Mouse (Mus musculus) embryonic facial prominence, embryonic 13.5 days (tissue): ENCODE measurements at regions not wholly inside any gene's neighbourhood (a gene's known extent, or its start where the extent isn't known, plus 50 kb on each side); places are given as distances from the start of the nearest gene placed in this dataset.

Experiments used
- ATAC-seq: fragments of 200-750 bp; cut with Nextera tagmentation; 2 replicates; pipeline ENCODE4 v1.8.0; 2017; ENCODE audit warnings: low read depth; ENCODE audit not compliant: insufficient number of reproducible peaks, insufficient read depth, low FRiP score, low TSS enrichment
- H3K27ac ChIP-seq: fragments of 300-500 bp; sonication (generic); 2 replicates; pipeline ENCODE4 v1.5.1; 2015; ENCODE audit warnings: moderate library complexity, mild to moderate bottlenecking, inconsistent platforms
- H3K27me3 ChIP-seq: fragments of 300-500 bp; sonication (generic); 2 replicates; pipeline ENCODE4 v1.6.1; 2015; ENCODE audit warnings: mild to moderate bottlenecking, inconsistent platforms
- H3K36me3 ChIP-seq: fragments of 300-500 bp; sonication (generic); 2 replicates; pipeline ENCODE4 v1.6.1; 2015; ENCODE audit warnings: mild to moderate bottlenecking, inconsistent platforms
- H3K4me1 ChIP-seq: fragments of 300-500 bp; sonication (generic); 2 replicates; pipeline ENCODE4 v1.6.1; 2015; ENCODE audit warnings: inconsistent platforms
- H3K4me2 ChIP-seq: fragments of 300-500 bp; sonication (generic); 2 replicates; pipeline ENCODE4 v1.6.1; 2015; ENCODE audit warnings: moderate library complexity, mild to moderate bottlenecking, inconsistent platforms
- H3K4me3 ChIP-seq: fragments of 300-500 bp; sonication (generic); 2 replicates; pipeline ENCODE4 v1.5.1; 2015; ENCODE audit warnings: mild to moderate bottlenecking, inconsistent platforms
- H3K9ac ChIP-seq: fragments of 300-500 bp; sonication (generic); 2 replicates; pipeline ENCODE4 v1.6.1; 2015; ENCODE audit warnings: mild to moderate bottlenecking, inconsistent platforms
- H3K9me3 ChIP-seq: fragments of 300-500 bp; sonication (generic); 2 replicates; pipeline ENCODE4 v1.6.1; 2016; ENCODE audit warnings: inconsistent platforms
- WGBS: fragments of 180-500 bp; shearing (Covaris S2); methylation state at CpG from one replicate; pipeline ENCODE4 v1.1.7; 2015; ENCODE audit warnings: mixed read lengths; 5-methylcytosine and 5-hydroxymethylcytosine counted together

DNA sequence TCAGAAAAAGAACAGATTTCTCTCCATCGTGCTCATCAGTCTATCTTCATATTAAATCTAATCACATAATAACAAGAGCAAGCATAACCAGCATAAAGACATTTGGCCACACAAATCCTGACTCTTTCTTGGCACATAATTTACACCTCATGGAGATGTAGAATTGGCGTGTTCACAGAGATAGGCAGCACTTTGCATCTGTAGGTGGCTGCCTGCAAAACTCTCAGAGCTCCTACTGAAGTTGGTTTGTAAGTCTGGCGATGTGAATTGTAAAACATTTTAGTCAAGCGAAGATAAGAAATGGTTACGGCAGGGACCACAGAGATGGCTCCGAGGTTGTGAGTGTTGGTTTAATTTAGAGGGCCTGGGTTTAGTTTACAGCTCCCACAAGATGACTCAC, 419.0 kb downstream of the Adamts20 start:
- no peak overlapping the region for H3K27ac ChIP-seq
- no peaks in the 10 kb centered on the region; the same call in 1 of the 2 replicates for H3K9me3 ChIP-seq
- WGBS: 89% methylated on average over 6 of the region's 6 CpGs

DNA sequence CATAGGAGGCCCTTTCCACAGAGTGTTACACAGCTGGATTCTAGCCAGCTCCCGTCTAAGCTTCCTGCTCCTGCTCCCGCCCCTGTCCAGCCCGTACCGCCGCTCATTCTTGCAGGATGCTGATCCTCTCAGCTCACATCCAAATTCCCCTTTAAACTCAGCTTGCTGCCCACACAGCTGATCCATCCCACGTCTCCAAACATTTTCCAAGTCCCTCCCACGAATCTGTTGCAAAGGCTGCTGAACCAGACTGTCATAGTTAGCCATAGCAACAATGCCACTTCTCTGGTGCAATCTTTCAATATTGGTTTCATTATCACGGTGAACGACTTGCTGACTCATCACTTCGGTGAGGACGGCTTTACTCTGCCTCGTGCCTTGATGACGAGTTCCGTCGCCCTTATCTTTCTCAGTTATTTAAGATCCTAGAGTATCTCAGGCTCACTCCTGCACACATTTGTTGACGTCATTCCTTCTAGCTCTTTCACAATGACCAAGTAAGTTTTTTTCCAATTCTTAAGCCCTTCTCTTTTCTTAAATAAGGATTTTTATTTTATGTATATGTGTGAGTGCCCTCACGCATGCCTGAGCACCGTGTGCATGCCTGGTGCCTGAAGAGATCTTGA, 420.0 kb downstream of the Adamts20 start:
- no peaks in the 10 kb centered on the region; the same call in 1 of the 2 replicates for H3K9me3 ChIP-seq
- H3K4me1 ChIP-seq: peaks cover 9% of the 10 kb centered on the region; the same call in 1 of the 2 replicates
- no peaks in the 10 kb centered on the region for H3K27me3 ChIP-seq
- no peak overlapping the region for H3K4me3 ChIP-seq
- ATAC-seq: no peak
- no peaks in the 10 kb centered on the region for H3K36me3 ChIP-seq
- H3K27ac ChIP-seq: no peak overlapping the region
- 80% methylated on average over 18 of the region's 18 CpGs for WGBS
- H3K4me2 ChIP-seq: no peak overlapping the region
- H3K9ac ChIP-seq: no peak overlapping the region

More for the DNA sequence above, 419.0 kb downstream of the Adamts20 start:
- H3K4me1 ChIP-seq: peaks cover 12% of the 10 kb centered on the region; the same call in 1 of the 2 replicates
- no peak overlapping the region for H3K9ac ChIP-seq
- no peak for ATAC-seq
- no peak overlapping the region for H3K4me3 ChIP-seq
- H3K4me2 ChIP-seq: no peak overlapping the region
- H3K27me3 ChIP-seq: no peaks in the 10 kb centered on the region
- H3K36me3 ChIP-seq: no peaks in the 10 kb centered on the region

DNA sequence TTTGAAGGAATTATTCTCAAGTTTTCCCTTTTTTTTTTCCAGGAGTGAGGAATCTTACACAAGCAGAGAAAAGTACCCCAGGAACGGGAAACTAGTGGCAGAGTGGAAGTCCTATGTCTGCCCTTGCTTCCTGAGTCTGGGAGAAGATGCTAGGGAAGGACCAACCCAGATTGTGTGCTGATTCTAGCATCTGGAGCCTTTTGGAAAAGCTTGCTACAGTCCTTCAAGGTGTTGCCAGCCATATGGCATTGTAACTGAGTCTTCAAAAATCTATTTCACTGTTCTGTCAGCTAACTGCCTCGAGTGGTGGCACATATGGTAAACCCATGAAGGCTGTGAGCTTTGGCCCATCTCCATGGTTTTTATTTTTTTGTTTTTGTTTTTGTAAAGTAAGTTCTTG, 432.3 kb downstream of the Adamts20 start:
- WGBS: 67% methylated on average over 2 of the region's 2 CpGs
- H3K9me3 ChIP-seq: peaks cover 4% of the 10 kb centered on the region; the same call in 1 of the 2 replicates
- no peak overlapping the region for H3K4me2 ChIP-seq
- no peak overlapping the region for H3K27ac ChIP-seq
- no peak overlapping the region for H3K9ac ChIP-seq
- no peaks in the 10 kb centered on the region for H3K27me3 ChIP-seq
- H3K36me3 ChIP-seq: no peaks in the 10 kb centered on the region
- no peaks in the 10 kb centered on the region for H3K4me1 ChIP-seq
- no peak overlapping the region for H3K4me3 ChIP-seq
- no peak for ATAC-seq

DNA sequence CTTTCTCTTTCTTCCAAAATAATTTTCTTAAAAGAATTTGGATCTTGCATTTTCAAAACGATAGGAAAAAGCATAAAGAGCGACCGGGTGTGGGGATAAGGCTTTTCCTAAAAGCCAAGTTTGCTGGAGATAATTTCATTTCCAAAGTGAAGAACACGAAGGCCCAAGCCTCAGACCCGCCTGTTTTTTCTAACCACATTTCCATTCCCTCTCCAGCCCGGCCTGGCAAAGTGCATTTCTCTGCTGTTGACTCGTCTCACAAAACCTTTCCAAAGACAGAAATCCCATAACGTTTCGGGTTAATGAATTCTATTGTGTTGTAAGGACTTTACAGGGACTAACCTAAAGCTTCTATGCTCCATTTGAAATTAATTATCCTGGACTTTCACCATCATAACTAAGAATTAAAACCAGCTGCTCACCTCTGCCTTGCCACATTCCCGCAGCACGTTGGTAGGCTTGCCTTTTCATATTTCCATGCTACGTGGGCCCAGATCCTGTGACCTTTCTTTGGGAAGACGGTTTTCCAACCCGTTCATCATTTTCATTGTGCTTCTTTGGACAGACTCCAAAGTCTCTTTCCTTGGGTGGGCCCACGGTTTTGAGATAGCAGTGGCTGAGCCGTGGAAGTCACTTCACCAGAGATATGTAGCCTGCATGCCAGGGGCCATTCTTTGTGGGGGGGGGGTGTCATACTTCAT, 430.5 kb upstream of the Prickle1 start:
- no peak overlapping the region for H3K4me2 ChIP-seq
- no peaks in the 10 kb centered on the region for H3K27me3 ChIP-seq
- no peak overlapping the region for H3K4me3 ChIP-seq
- H3K9me3 ChIP-seq: no peaks in the 10 kb centered on the region
- H3K9ac ChIP-seq: no peak overlapping the region
- peaks cover 23% of the 10 kb centered on the region for H3K4me1 ChIP-seq
- ATAC-seq: no peak
- H3K27ac ChIP-seq: peak overlapping the region; percentile 95
- WGBS: 26% methylated on average over 16 of the region's 16 CpGs
- H3K36me3 ChIP-seq: no peaks in the 10 kb centered on the region

DNA sequence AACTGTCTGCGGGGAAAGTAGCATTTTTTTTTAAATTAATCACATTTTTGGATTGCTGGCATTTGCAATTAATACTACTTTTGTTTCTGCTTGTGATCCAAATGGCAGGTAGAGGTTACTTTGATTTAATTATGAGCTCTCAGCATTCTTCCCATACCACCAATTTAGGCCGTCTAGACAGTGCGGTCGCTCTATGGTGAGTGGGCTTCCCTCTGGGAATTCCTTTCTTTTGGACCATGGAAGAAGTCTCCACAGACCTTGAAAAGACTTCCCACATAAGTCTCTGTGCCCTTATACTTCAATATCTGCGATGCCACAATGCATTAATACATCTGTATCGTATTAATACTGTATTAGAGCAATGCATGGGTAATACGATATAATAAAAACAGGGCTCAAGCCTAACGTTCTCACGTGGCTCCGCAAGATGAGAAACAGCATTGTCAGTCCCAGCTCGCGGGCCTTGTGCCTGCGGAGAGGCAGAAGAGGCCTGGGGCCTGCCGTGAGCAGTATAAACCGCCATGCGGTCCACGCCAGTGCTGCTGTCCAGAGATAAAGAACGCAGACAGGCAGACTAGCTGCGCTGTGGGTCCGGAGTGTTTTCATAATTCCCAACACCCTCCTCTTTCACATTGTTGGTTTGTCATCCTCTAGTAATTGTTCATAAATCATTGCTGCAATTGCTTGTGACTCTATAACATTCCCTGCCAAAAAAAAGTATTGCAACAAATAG, 429.7 kb upstream of the Prickle1 start:
- H3K4me2 ChIP-seq: peak overlapping the region; percentile 26; the same call in 1 of the 2 replicates
- no peak for ATAC-seq
- peak overlapping the region; percentile 95 for H3K27ac ChIP-seq
- H3K4me3 ChIP-seq: no peak overlapping the region
- H3K36me3 ChIP-seq: no peaks in the 10 kb centered on the region
- no peaks in the 10 kb centered on the region for H3K9me3 ChIP-seq
- WGBS: 36% methylated on average over 20 of the region's 20 CpGs
- no peaks in the 10 kb centered on the region for H3K27me3 ChIP-seq
- no peak overlapping the region for H3K9ac ChIP-seq
- H3K4me1 ChIP-seq: peaks cover 23% of the 10 kb centered on the region

DNA sequence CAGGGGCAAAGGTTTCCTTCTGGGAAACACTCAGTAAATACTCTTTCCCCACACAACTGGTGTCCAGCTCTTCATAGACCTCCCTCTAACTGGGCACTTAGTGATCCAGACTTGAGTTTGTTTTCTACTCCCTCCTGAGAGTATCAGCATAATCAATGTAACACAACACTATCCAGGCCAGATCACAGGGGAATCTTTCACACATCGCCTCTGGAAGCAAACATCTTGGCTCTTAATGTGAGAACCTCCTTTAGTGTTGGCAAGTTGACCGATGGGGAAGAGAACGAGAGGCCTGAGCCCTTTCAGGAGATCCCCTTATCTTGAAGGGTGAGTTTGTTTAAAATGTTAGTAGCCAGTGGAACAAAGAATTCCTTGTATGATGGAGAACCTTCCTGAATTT, 429.1 kb upstream of the Prickle1 start:
- Histone ChIP-seq H3K9ac (no peak overlapping the region), H3K4me2 (no peak overlapping the region), H3K4me3 (no peak overlapping the region), H3K36me3 (no peaks in the 10 kb centered on the region), H3K9me3 (no peaks in the 10 kb centered on the region), H3K27me3 (no peaks in the 10 kb centered on the region), H3K4me1 (peaks cover 23% of the 10 kb centered on the region), H3K27ac (peak overlapping the region; percentile 95)
- no peak for ATAC-seq
- WGBS: 64% methylated on average over 3 of the region's 3 CpGs

DNA sequence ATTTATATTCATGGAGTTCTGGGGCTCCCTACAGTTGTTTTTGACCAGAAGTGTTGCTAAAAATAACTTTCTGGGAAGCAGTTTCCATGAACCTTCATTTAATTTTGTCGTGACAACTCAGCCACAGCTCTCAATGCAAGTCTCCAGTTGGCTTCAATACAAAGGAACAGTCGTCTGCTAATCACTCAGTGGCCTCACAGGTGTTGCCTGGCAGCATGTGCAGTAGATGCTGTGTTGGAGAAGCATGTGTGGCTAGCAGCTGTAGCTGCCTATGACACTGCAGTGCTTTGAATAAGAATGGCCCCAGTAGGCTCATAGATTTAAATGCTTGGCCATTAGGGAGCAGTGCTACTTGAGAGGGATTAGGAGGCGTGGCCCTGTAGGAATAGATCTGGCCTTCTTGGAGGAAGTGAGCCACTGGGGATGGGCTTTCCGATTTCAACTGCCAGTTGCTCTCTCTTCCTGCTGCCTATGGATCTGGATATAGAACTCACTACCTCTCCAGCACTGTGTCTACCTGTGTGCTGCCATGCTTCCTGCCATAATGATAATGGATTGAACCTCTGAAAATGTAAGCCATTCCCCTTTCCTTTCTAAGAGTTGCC, 428.5 kb upstream of the Prickle1 start:
- ATAC-seq: no peak
- Histone ChIP-seq H3K27ac (peak overlapping the region; percentile 95), H3K27me3 (no peaks in the 10 kb centered on the region), H3K4me1 (peaks cover 23% of the 10 kb centered on the region), H3K4me3 (no peak overlapping the region), H3K9me3 (no peaks in the 10 kb centered on the region), H3K9ac (no peak overlapping the region), H3K36me3 (no peaks in the 10 kb centered on the region), H3K4me2 (no peak overlapping the region)
- WGBS: 66% methylated on average over 4 of the region's 4 CpGs

DNA sequence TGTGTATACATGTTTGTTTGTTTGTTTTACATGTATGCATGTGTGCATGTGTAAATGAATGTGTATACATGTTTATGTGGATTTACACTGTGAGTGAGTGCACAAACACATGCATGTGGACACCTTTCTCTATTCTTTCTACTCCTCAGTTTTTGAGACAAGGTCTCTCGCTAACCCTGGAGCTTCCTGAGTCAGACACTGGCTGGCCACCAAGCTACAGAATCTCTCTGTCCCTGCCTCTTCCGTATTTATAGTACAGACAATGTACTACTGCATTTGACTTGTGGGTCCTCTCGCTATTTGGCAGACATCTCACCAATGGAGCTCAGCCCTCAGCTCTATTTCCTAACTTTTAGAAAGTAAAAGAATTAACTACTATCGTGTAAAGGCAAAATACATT, 427.8 kb upstream of the Prickle1 start:
- no peak for ATAC-seq
- Histone ChIP-seq H3K27me3 (no peaks in the 10 kb centered on the region), H3K4me3 (no peak overlapping the region), H3K4me1 (peaks cover 23% of the 10 kb centered on the region), H3K36me3 (no peaks in the 10 kb centered on the region), H3K9me3 (no peaks in the 10 kb centered on the region), H3K27ac (no peak overlapping the region), H3K9ac (no peak overlapping the region), H3K4me2 (no peak overlapping the region)
- WGBS: 84% methylated on average over 4 of the region's 4 CpGs

DNA sequence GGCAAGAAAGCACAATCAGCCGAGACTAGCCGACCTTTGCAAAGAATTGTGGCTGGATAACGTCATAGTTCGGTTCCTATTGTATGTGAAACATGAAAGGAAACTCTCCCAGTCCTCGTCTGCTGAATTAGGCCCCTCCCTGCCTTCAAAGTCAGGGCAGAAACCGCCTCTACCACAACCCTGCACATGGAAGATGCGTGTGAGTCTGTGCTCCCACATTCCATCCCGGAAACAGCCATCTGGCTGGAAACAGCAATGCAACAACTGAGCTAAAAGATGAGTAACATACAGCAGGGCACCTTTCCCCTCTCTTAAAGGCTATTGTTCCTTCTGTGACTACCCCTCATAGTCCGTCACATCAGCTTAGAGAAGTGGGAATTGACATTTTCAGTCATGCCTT, 422.1 kb upstream of the Prickle1 start:
- H3K27ac ChIP-seq: no peak overlapping the region
- 49% methylated on average over 9 of the region's 9 CpGs for WGBS
- ATAC-seq: no peak
- no peak overlapping the region for H3K4me2 ChIP-seq
- H3K36me3 ChIP-seq: no peaks in the 10 kb centered on the region
- no peak overlapping the region for H3K4me3 ChIP-seq
- no peaks in the 10 kb centered on the region for H3K4me1 ChIP-seq
- H3K27me3 ChIP-seq: no peaks in the 10 kb centered on the region
- H3K9ac ChIP-seq: no peak overlapping the region
- no peaks in the 10 kb centered on the region for H3K9me3 ChIP-seq

DNA sequence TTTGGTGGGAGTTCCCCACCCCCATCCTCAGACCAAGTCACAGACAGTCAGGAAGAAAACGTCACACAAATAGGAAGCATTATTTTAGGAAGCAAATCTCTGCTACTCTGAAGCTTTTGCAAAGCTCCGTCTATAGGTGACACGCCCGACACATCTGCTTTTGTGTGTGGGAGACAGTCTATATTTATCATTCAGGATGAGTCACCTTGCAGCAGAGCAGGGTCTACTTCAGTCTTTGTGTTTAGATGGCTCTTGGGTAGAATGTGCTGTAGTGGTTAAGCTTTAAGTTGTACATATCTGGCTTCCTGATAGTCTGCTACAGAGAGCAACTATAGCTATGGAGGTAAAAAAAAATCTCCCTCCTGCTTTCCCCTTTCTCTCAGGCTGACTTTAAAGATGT, 415.8 kb upstream of the Prickle1 start:
- H3K4me1 ChIP-seq: peaks cover 18% of the 10 kb centered on the region
- 60% methylated on average over 4 of the region's 4 CpGs for WGBS
- no peak overlapping the region for H3K4me2 ChIP-seq
- no peaks in the 10 kb centered on the region for H3K27me3 ChIP-seq
- H3K9ac ChIP-seq: no peak overlapping the region
- no peak overlapping the region for H3K27ac ChIP-seq
- no peak for ATAC-seq
- H3K36me3 ChIP-seq: no peaks in the 10 kb centered on the region
- H3K4me3 ChIP-seq: no peak overlapping the region
- H3K9me3 ChIP-seq: no peaks in the 10 kb centered on the region

DNA sequence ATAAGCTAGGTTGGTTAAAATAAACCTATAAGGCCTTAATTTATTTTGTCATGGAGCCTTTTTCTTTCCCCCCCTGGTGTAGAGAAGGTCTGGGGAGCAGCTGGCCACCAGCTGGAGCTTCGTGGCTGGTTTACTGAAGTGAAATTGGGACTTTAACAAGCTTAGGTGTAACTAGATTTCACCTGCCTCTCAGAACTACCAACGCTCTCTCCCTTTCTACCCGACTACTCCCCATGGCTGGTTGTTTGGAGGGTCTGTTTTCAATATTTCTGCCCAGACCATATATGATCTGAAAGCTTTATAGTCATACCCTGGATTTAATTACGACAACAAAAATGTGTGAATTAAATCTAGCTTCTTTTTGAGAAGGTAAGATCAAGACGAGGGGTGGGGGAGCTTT, 410.4 kb upstream of the Prickle1 start:
- WGBS: 23% methylated on average over 5 of the region's 5 CpGs
- Histone ChIP-seq H3K27ac (no peak overlapping the region), H3K4me2 (no peak overlapping the region), H3K4me3 (no peak overlapping the region), H3K9me3 (no peaks in the 10 kb centered on the region), H3K27me3 (no peaks in the 10 kb centered on the region), H3K9ac (no peak overlapping the region), H3K4me1 (peaks cover 48% of the 10 kb centered on the region), H3K36me3 (no peaks in the 10 kb centered on the region)
- ATAC-seq: no peak
